Mouse (Mus musculus) ES-E14 (cell line): ENCODE results near the gene 2300002M23Rik. TPM values are rescaled to one million over a fixed set of nuclear protein-coding genes. Genes with fewer than 3 reads are reported as not detected.

Experiments used
- DNase-seq: peaks from one replicate; pipeline ENCODE4 v3.0.0-alpha.2; 2013; ENCODE audit warnings: low read depth, low spot score
- H3K27ac ChIP-seq: 2 replicates; pipeline ENCODE4 v1.5.1; 2012; ENCODE audit warnings: low read depth, mild to moderate bottlenecking, low read length, moderate library complexity, mixed read lengths; ENCODE audit not compliant: poor library complexity, insufficient read depth, severe bottlenecking
- H3K36me3 ChIP-seq: 2 replicates; pipeline ENCODE4 v1.6.1; 2012; ENCODE audit warnings: mild to moderate bottlenecking, low read length, moderate library complexity, mixed read lengths; ENCODE audit not compliant: control insufficient read depth, poor library complexity, insufficient read depth, severe bottlenecking
- H3K4me1 ChIP-seq, 2 experiments: fragments of 150-350 bp in 1 of 2; sonication (generic) in 1 of 2; 2 replicates each; pipeline ENCODE4 v1.6.1; 2012; ENCODE audit warnings: low read length in 2 of 2, mild to moderate bottlenecking in 1 of 2, mixed read lengths in 1 of 2; ENCODE audit not compliant: control insufficient read depth in 2 of 2, insufficient read depth in 2 of 2, poor library complexity in 1 of 2
- H3K4me3 ChIP-seq, 2 experiments: fragments of 150-350 bp in 1 of 2; sonication (generic) in 1 of 2; 2 replicates each; pipeline ENCODE4 v1.5.1; 2012; ENCODE audit warnings: low read length in 2 of 2, low read depth in 1 of 2, mild to moderate bottlenecking in 1 of 2, mixed read lengths in 1 of 2; ENCODE audit not compliant: insufficient read depth in 1 of 2, poor library complexity in 1 of 2, severe bottlenecking in 1 of 2
- H3K9ac ChIP-seq: 2 replicates; pipeline ENCODE4 v1.6.1; 2012; ENCODE audit warnings: low read depth, mild to moderate bottlenecking, low read length, mixed read lengths; ENCODE audit not compliant: poor library complexity, insufficient read depth, severe bottlenecking
- H3K9me3 ChIP-seq: fragments of 150-350 bp; sonication (generic); 2 replicates; pipeline ENCODE4 v1.6.1; 2012; ENCODE audit warnings: low read depth, mild to moderate bottlenecking, low read length; ENCODE audit not compliant: control insufficient read depth, insufficient read depth
- CHD2 ChIP-seq: IDR thresholded peaks from 2 replicates; pipeline ENCODE4 v1.6.1; 2014; ENCODE audit warnings: mild to moderate bottlenecking, low read depth, low read length, inconsistent platforms
- HCFC1 ChIP-seq: IDR thresholded peaks from 2 replicates; pipeline ENCODE4 v1.6.1; 2012; ENCODE audit warnings: low read length, inconsistent platforms, borderline replicate concordance; ENCODE audit not compliant: insufficient read depth
- MAFK ChIP-seq: IDR thresholded peaks from 2 replicates; pipeline ENCODE4 v1.6.1; 2014; ENCODE audit warnings: mild to moderate bottlenecking, low read depth, low read length, inconsistent platforms; ENCODE audit not compliant: insufficient read depth
- ZC3H11A ChIP-seq: IDR thresholded peaks from 2 replicates; pipeline ENCODE4 v1.6.1; 2012; ENCODE audit warnings: low read depth, mild to moderate bottlenecking, inconsistent platforms, low read length, borderline replicate concordance
- ZNF384 ChIP-seq: IDR thresholded peaks from 2 replicates; pipeline ENCODE4 v1.6.1; 2012; ENCODE audit warnings: low read depth, low read length, inconsistent platforms
- in situ Hi-C, 2 experiments: fragments of 600-800 bp; cut with MboI; formaldehyde crosslinking; loops; one replicate each; pipeline ENCODE4 v1.15.1; 2025; ENCODE audit warnings: low sequenced_read_pairs in 2 of 2, inconsistent platforms in 1 of 2; ENCODE audit not compliant: unreplicated experiment in 2 of 2
- total RNA-seq: library from RNA; depleted of rRNA; stranded (reverse); fragments of 300-350 nt; gene quantifications from 2 replicates; pipeline ENCODE4 v1.2.3, GENCODE M21; 2012

The 2300002M23Rik gene
- total RNA-seq, 1 experiment, result 0.22 TPM

- Histone ChIP-seq H3K27ac (no peak overlapping the region), H3K4me1 (peaks cover 0 to 10% of the 10 kb centered on the region in 2 experiments; a peak in 1 of 4 replicates), H3K4me3 (no peak overlapping the region), H3K36me3 (no peaks in the 10 kb centered on the region), H3K9ac (no peak overlapping the region), H3K9me3 (no peaks in the 10 kb centered on the region)
- in situ Hi-C loops, result no loop called here
- TF ChIP-seq HCFC1 (no peak), ZC3H11A (no peak), MAFK (no peak), ZNF384 (no peak), CHD2 (no peak)
- no peak for DNase-seq
Observed at GRCm38 (mm10) chr17:35570836-35571235, 3.6 kb downstream of the 2300002M23Rik start.

GRCm38 (mm10) chr17:35571477-35571876, 4.2 kb downstream of the 2300002M23Rik start:
- no peaks in the 10 kb centered on the region for H3K36me3 ChIP-seq

GRCm38 (mm10) chr17:35578211-35578610, 11.0 kb downstream of the 2300002M23Rik start:
- H3K4me1 ChIP-seq, result peaks cover 0 to 1% of the 10 kb centered on the region in 2 experiments; a peak in 1 of 4 replicates
- no peaks in the 10 kb centered on the region for H3K36me3 ChIP-seq
- no peak overlapping the region for H3K4me3 ChIP-seq
- no peaks in the 10 kb centered on the region for H3K9me3 ChIP-seq
- TF ChIP-seq CHD2 (no peak), HCFC1 (0 out of 2 replicates have a peak, but pooled peaks have one; percentile 60), MAFK (peak; percentile 58; the same call in 1 of the 2 replicates), ZC3H11A (peak; percentile 74), ZNF384 (peak; percentile 100)
- peak; percentile 99 for DNase-seq
- in situ Hi-C loops, result no loop called here
- no peak overlapping the region for H3K27ac ChIP-seq
- H3K9ac ChIP-seq, result no peak overlapping the region

More at GRCm38 (mm10) chr17:35571477-35571876, 4.2 kb downstream of the 2300002M23Rik start:
- peaks cover 0 to 11% of the 10 kb centered on the region in 2 experiments; a peak in 1 of 4 replicates for H3K4me1 ChIP-seq
- H3K27ac ChIP-seq, result no peak overlapping the region
- no peak overlapping the region for H3K4me3 ChIP-seq
- TF ChIP-seq CHD2 (no peak), HCFC1 (no peak)
- DNase-seq, result no peak
- no peaks in the 10 kb centered on the region for H3K9me3 ChIP-seq
- in situ Hi-C loops, result no loop called here
- H3K9ac ChIP-seq, result no peak overlapping the region

- no peak for TF ChIP-seq HCFC1
- TF ChIP-seq ZNF384, result no peak
- TF ChIP-seq MAFK, result no peak
- no peak for TF ChIP-seq CHD2
- peak; percentile 36; the same call in 1 of the 2 replicates for TF ChIP-seq ZC3H11A
Observed at GRCm38 (mm10) chr17:35582900-35583299, 15.7 kb downstream of the 2300002M23Rik start.

GRCm38 (mm10) chr17:35584330-35584937, 17.2 kb downstream of the 2300002M23Rik start:
- in situ Hi-C loops, result no loop called here
- Histone ChIP-seq H3K27ac (no peak overlapping the region), H3K9ac (no peak overlapping the region), H3K4me3 (no peak overlapping the region), H3K4me1 (no peaks in the 10 kb centered on the region; a peak in 1 of 4 replicates), H3K36me3 (no peaks in the 10 kb centered on the region), H3K9me3 (no peaks in the 10 kb centered on the region)
- TF ChIP-seq HCFC1, result no peak
- DNase-seq, result peak; percentile 86

More at GRCm38 (mm10) chr17:35582900-35583299, 15.7 kb downstream of the 2300002M23Rik start:
- Histone ChIP-seq H3K4me1 (no peaks in the 10 kb centered on the region; a peak in 1 of 4 replicates), H3K4me3 (no peak overlapping the region), H3K9ac (no peak overlapping the region), H3K9me3 (no peaks in the 10 kb centered on the region), H3K27ac (no peak overlapping the region), H3K36me3 (no peaks in the 10 kb centered on the region)
- DNase-seq, result no peak
- in situ Hi-C loops, result no loop called here
